Comparison of ENCODE assay signal across 17 mouse cellular contexts in the genomic region with DNA sequence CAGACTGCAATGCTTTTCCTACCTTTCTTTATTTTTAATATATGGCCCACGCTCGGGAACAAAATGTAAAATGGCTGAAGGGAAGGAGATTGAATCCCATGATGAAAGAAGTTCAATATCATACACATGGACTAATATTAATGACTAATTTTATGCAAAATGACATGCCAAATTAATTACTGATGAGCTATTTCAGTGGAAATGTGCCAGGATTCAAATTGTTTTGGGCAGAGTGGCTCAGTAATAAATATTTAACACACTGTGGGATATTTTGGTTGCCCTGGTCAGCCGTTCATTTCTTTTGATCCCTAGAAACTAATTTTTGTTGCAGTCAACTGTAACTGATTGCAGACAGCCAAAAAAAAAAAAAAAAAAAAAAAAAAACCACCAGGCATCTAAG.
"Had no signal": no experiment of that assay in that cellular context is flagged by ENCODE, and none has a peak within 500 bp of the region (broad histone marks: within the 10 kb centered on the region; RNA-seq: fewer than 3 reads in every experiment).

No protein-coding gene starts in this region.

- H3K27me3 ChIP-seq: midbrain, embryonic 13.5 days; neural tube, embryonic 13.5 days; neural tube, embryonic 15.5 days had no signal

- H3K27ac ChIP-seq: midbrain, embryonic 13.5 days; neural tube, embryonic 13.5 days; neural tube, embryonic 15.5 days had no signal

- H3K9ac ChIP-seq: lung, embryonic 14.5 days; midbrain, embryonic 13.5 days; neural tube, embryonic 13.5 days; neural tube, embryonic 15.5 days had no signal

- DNase-seq: lung, adult 18-20 months; lung, embryonic 14.5 days; lung, postnatal 10 days; lung, postnatal 4 days; retina, postnatal 1 day; right cerebral cortex, adult 18-20 months; right cerebral cortex, postnatal 25 days; right cerebral cortex, postnatal 4 days; spleen, adult 18-20 months; thymus, adult 18-20 months; thymus, postnatal 14 days; thymus, postnatal 36 days had no signal

- H3K36me3 ChIP-seq: midbrain, embryonic 13.5 days; neural tube, embryonic 13.5 days; neural tube, embryonic 15.5 days had no signal

- H3K9me3 ChIP-seq: midbrain, embryonic 13.5 days; neural tube, embryonic 13.5 days; neural tube, embryonic 15.5 days had no signal

- H3K4me3 ChIP-seq: midbrain, embryonic 13.5 days; myocyte; neural tube, embryonic 13.5 days; neural tube, embryonic 15.5 days had no signal

- H3K4me2 ChIP-seq: lung, embryonic 14.5 days; midbrain, embryonic 11.5 days; midbrain, embryonic 13.5 days; neural tube, embryonic 13.5 days; neural tube, embryonic 15.5 days had no signal

- ATAC-seq: midbrain, embryonic 13.5 days had no signal
